Mouse (Mus musculus): ENCODE results near the gene Commd7. TPM values are rescaled to one million over a fixed set of nuclear protein-coding genes. Genes with fewer than 3 reads are reported as not detected.

Gene Commd7
- total RNA-seq, 2 experiments from 2014 or later = 25.2 to 31.0 TPM

DNA sequence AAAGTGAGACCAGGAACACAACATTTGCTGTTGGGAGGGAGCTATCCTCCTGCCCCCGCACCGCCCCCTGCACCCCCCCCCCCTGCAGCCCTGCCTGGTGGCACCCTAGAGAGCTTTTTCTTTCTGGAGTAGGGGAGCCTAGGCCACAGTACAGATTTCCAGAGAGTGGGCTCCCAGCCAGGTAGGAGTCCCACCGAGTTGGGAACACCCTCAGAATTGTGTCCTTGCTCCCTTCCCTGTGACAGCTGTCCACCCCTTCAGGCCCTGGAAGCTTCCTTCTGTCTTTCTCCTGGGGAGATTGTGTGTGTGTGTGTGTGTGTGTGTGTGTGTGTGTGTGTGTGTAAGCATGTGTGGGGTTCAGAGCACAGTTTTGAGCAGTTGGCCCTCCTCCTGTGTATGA is 35.6 kb downstream of the Commd7 start:
- H3K4me3 ChIP-seq = no peak overlapping the region
- DNase-seq (ENCODE audit: low spot score in 2 of 2) = no peak
- H3K27ac ChIP-seq = no peak overlapping the region
- TF ChIP-seq CTCF (conservative IDR thresholded peaks at IDR 0.05) = no peak

DNA sequence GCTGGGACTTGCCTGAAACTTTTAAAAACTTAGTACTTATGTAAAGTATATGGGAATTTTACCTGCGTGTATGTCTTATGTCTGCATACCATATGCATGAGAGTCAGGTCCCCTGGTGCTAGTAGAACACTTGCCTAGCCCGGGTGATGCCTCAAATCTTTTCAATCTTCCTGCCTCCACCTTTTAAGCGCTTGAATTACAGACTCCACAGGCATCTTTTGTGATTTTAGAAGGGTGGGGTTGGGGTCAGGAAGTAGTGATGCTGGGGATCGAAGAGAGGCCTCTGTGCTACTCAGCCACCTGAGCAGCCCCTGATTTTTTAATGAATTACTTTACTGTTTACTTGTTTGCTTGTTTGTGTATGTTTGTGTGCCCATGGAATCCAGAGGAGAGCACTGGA is 37.6 kb downstream of the Commd7 start:
- no peak for DNase-seq (ENCODE audit: low spot score in 2 of 2)
- no peak overlapping the region for H3K27ac ChIP-seq
- TF ChIP-seq CTCF (conservative IDR thresholded peaks at IDR 0.05) = no peak
- H3K4me3 ChIP-seq = no peak overlapping the region

DNA sequence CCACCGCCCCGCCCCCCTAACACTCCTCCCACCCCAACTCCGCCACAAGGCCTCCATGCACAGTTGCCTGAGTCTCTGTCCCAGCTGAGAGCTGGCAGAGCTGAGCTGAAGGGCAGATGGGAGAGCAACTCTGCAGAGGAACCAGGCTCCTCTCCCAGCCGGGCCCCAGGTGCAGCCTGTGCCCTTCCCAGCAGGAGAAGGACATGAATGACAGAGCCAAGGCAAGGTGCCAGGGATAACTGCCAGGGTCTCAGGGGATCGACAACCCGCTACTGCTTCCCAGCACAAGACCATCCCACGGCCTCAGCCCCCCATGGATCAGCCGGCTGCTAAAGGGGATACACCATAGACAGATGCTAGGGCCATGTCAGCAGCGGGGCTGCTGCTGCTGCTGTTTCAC is 39.4 kb downstream of the Commd7 start:
- Histone ChIP-seq H3K27ac (no peak overlapping the region), H3K4me3 (no peak overlapping the region)
- DNase-seq (ENCODE audit: low spot score in 2 of 2) = no peak
- no peak for TF ChIP-seq CTCF (conservative IDR thresholded peaks at IDR 0.05)

DNA sequence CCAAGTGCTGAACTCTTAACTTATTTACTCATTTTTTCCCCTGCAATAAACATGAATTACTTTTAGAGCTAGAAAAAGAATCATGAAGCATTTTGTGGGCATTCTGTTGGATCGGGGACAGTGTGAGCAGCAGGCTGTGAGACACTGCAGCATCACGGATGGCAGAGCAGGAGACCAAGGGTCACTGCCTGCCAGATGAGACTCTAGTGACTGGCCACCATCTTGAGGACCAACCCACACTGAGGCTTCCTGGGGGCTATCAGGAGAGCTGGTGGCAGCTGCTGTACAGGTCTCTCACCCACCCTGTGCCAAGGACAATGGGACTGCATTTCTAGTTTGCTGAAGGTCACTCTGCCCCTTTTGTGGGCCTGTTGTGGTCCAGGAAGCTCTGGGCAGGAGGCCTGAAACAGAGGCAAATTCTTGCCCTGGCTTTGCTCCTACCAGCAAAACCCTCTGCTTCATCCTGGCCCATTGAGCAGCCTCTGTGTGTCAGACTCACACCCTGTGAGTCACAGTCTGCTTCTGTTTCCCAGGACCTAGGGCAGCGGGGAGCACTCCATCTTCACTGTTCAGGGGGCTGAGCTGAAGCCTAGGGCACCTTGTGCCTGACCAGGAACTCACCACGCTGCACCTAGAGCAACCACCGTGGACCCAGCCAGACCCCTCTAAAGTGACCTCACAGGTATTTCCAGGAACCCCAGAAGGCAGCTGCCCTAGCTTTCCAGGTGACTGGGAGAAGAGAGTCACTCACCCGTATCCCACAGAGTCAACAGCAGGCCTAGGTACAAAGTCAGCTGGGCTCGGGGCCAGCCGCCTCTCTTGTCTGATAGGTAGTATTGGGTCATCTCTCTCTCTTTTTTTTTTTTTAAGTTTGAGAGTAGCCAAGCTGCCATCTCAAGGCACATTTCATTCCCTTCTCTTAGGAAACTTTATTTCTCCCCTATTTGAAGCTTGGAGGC is 40.2 kb downstream of the Commd7 start:
- H3K27ac ChIP-seq = no peak overlapping the region
- no peak for TF ChIP-seq CTCF (conservative IDR thresholded peaks at IDR 0.05)
- no peak for DNase-seq (ENCODE audit: low spot score in 2 of 2)
- no peak overlapping the region for H3K4me3 ChIP-seq

DNA sequence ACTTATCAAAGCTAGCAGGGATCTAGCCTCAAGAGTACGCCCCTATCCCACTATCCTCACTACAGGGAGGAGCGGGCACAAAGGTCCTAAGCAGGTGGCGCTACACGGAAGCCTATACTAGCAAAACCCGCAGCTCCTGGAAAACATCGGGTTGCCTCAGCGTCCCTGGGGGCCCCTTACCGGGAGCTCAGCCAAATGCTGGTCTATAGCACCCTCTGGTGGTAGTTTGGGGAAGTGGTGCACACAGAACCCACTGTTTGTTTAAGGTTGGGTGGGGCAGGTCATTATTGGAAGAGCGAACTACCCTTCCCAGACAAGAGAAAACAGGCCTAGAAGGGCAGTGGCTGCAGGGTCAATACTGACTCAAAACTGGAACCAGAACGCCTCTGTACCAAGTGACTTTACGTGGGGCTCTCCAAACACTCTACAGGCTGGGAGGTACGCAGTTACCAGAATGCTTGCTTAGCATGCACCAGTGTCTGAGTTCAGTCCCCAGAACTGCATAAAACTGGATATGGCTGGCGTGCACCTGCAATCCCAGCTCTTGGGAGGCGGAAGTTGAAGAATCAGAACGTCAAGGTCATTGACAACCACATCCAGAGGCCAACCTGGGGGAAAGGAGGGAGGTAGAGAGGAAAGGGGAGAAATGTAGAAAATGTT is 45.9 kb downstream of the Commd7 start:
- H3K27ac ChIP-seq = no peak overlapping the region
- no peak overlapping the region for H3K4me3 ChIP-seq
- peak; percentile 94 for TF ChIP-seq CTCF (conservative IDR thresholded peaks at IDR 0.05)
- peak; percentile 71 to 92 for DNase-seq (ENCODE audit: low spot score in 2 of 2)

DNA sequence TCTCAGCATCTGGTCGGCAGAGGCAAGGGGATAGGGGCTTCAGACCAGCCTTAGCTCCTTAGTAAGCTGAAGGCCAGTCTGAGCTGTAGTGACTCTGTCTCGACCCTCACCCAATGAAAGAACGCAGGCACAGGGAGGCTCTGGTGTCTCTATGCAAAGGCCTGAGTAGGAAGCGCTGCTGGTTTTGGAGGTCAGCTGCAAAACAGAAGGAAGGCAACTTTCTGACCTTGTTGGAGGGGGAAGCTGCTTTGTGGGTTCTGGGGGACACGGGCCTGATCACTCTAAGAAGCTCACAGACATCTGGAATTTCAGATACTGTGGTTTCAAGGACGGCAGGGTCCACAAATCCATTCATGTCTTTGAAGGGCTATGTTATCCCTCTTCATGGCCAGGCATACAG is 46.6 kb downstream of the Commd7 start:
- TF ChIP-seq CTCF (conservative IDR thresholded peaks at IDR 0.05) = no peak
- no peak for DNase-seq (ENCODE audit: low spot score in 2 of 2)
- Histone ChIP-seq H3K27ac (no peak overlapping the region), H3K4me3 (no peak overlapping the region)

DNA sequence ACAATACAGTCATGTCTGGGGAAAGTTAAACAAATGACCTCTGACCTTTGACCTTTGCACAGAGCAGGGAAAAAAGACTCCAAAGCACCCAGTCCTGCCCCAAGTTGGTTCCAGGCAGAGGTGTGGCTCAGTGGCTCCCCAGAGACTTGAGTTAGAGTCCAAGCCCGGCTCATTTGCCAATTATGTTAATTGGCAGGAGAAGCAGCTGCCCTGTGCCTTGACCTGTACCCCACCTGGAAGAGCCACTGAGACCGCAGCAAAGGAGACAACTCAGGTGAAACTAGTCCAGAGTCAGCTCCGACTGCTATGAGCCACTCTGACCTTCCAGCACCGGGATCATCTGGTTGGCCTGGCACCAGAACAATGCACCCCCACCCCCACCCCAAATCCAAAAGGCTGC is 48.2 kb downstream of the Commd7 start:
- Histone ChIP-seq H3K4me3 (no peak overlapping the region), H3K27ac (no peak overlapping the region)
- TF ChIP-seq CTCF (conservative IDR thresholded peaks at IDR 0.05) = no peak
- no peak for DNase-seq (ENCODE audit: low spot score in 2 of 2)

DNA sequence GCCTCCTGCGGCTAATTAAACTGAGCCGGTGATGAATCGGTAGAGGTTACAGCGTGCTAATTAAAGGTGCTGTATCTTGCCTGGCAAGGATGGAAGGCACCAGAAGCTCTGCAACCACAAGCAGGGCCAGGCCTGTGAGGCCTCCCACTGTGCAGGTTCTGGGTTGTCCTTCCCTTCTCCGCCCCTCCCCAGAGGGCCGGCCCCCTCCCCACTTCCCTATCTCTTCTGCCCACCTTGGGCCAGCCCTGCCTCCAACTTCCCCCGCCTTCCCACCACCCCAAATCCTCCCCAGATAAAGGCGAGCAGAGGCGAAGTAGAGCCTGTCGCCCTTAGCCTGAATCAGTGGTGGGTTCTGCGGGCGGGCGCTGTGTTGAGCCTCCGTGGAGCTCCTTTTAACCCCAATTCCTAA is 48.9 kb downstream of the Commd7 start:
- H3K27ac ChIP-seq = no peak overlapping the region
- H3K4me3 ChIP-seq = no peak overlapping the region
- no peak for TF ChIP-seq CTCF (conservative IDR thresholded peaks at IDR 0.05)
- no peak for DNase-seq (ENCODE audit: low spot score in 2 of 2)

DNA sequence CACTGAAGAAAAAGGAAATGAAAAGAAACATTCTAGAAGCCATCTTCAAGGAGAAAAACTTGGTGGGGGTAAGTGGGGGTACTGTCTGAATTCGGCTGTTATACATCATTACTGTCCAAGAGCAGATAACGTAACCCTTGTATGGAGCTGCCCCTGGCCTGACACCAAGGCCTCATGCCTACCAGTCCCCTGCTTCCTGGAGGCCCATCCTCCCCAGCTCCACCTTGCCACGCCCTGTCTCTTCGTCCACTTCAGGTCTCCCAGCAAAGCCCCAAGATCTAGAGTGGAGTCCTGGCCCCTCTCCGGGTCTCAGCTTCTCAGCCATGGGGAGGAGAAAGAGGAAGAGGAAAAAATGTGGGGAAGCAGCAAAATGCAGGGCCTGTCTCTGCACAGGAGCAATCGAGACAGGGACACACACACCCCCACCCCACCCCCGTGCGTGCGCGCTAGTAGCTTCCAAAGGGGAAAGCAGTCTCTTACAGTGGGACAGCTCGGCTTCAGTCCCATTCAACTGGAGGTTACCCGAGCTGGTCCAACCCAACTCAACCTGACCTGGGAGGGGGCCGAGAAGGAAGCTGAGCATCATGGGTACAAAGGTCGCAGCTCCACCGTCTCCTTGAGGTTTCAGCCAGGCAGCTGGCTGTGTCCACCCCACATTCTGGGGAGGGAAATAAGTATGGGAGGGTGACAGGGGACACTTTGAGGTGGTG is 49.5 kb downstream of the Commd7 start:
- TF ChIP-seq CTCF (conservative IDR thresholded peaks at IDR 0.05) = no peak
- H3K27ac ChIP-seq = no peak overlapping the region
- H3K4me3 ChIP-seq = no peak overlapping the region

DNA sequence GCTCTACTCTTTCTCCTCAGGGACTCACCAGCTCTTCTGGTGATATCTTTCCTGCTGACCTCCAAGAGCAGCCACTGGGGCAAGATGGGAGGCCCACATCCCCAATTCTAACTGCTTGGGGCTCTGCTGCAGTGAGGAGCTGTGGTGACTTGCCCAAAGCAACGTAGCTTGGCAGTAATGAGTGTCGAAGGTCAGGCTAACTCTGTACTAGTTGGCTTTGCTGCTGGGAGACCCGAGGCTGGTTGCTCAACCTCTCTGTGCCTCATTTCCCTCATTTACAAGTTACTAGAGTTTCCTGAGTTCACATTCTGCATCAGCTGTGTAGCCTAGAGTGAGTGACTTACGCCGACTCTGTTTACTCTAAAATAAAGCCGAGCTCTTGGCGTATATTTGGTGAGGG is 51.2 kb downstream of the Commd7 start:
- H3K27ac ChIP-seq = no peak overlapping the region
- no peak for TF ChIP-seq CTCF (conservative IDR thresholded peaks at IDR 0.05)
- DNase-seq (ENCODE audit: low spot score in 2 of 2) = no peak
- H3K4me3 ChIP-seq = no peak overlapping the region

More for the DNA sequence above, 49.5 kb downstream of the Commd7 start:
- no peak for DNase-seq (ENCODE audit: low spot score in 2 of 2)

DNA sequence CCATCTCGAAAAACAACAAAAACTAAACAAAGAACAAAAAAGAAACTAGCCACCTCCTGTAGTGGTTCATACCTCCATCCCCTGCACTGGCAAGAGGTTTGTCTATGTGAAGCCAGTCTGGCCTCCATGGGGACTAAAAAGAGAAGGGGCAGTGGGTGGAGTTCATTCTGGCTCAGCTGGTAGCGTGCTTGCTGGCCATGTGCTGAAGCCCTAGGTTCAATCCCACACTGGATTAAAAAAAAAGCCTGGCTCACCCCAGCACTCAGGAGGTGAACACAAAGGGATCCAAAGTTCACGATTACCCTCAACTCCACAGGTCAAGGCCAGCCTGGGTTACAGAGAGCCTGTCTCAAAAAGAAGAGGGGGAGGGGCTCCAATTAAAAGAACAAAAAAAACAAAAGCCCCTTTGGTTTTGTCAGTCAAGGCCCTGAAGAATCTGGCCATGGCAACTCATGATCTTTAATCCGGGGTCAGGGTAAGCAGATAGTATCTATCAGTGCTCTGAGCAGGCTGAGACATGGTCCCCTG is 52.1 kb downstream of the Commd7 start:
- Histone ChIP-seq H3K4me3 (no peak overlapping the region), H3K27ac (no peak overlapping the region)
- TF ChIP-seq CTCF (conservative IDR thresholded peaks at IDR 0.05) = no peak
- DNase-seq (ENCODE audit: low spot score in 2 of 2) = no peak

DNA sequence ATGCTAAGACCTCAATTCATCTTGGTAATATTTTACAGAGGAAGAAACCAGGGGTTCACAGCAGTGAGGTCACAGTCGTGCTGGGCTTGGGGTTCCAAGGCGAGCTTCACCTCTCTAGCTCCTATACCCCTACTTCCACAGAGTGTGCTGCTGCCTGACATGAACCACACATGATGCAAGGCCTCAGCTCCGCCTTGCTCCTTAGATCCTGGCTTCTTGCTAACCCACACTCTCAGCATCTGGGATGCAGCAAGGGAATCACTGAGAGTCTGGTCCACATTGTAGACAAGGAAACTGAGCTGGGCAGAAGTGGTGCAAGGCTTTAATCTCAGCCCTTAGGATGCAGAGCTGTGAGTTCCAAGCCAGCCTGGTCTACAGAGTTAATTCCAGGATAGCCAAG is 52.5 kb downstream of the Commd7 start:
- no peak for TF ChIP-seq CTCF (conservative IDR thresholded peaks at IDR 0.05)
- Histone ChIP-seq H3K4me3 (no peak overlapping the region), H3K27ac (no peak overlapping the region)
- no peak for DNase-seq (ENCODE audit: low spot score in 2 of 2)

DNA sequence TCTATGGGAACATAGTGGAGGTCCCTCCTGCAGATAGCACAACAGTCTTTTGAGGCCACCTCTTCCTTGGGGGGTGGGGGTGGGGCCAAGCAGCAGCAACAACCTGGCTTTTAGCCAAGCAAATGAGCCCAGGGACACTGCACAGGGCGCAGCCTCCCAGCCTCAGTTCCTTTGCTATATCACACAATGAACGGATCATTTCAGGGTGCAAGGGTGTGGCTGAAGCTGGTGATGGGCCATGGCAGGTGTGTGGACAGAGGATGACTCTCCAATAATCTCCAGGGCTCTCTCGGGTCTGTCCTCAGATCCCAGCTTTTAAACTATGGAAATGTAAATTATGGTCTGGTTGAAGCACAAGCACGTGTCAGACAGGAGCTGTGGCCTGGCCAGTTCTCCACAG is 55.5 kb downstream of the Commd7 start:
- no peak for TF ChIP-seq CTCF (conservative IDR thresholded peaks at IDR 0.05)
- no peak overlapping the region for H3K27ac ChIP-seq
- DNase-seq (ENCODE audit: low spot score in 2 of 2) = no peak
- H3K4me3 ChIP-seq = no peak overlapping the region

Measured in layer of hippocampus, adult 2 months (tissue).